Mouse (Mus musculus) c-Kit-positive CD71-positive TER-119-positive erythroid progenitor cells, embryonic 14.5 days (primary cell): Measurements from ENCODE around the gene Sash1.

Experiments
- DNase-seq: peaks from one replicate; pipeline ENCODE4 v3.0.0-alpha.2; 2013; ENCODE audit warnings: low spot score

Sash1 gene

DNA sequence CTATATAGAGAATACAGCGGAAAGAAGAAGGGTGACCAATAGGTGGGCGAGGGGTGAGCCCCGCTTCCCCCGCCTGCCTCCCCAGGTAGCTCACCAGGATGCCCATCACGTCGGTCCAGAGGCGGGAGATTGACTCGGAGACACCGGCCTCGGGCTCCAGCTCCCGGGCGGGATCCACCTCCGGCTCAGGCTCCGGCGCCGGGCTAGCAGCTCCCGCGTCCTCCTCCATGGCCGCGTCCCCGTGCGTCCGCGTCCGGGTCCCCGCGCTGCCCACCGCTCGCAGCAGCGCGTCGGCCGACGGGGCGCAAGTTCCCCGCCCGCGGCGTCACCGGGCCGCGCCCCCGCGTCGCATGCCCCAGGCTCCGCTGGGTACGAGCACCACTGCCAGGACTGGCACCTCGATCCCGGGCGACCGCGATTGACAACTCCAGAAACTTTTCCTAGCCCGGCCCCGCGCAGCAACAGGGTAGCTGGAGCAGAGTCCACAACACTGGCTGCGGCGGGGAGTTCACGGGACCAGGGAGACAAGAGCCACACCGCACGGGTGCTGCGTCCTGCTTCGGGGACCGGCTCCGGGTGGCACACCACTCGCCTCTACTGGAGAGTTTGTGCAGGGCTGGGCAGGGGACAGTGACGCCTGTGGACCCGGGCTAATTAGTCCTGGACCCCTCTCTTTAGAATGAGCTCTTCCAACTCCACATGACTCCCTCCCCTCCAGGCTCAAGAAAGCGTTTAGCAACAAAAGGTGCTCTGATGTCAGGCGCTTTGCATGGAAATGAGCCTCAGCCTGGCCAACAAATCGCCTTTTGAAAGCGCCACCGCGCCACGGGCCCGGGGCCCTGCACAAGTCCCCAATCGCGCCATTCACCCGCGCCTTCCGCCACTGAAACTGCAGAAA is at the start of gene Sash1:
Gene Sash1, minus strand, starts transcription at position 441 of the 898 bp plus-strand sequence.
- DNase-seq = peak; percentile 15

GRCm38 (mm10) chr10:8935601-8936000 is 49.7 kb upstream of the Sash1 start:
- DNase-seq = no peak

DNA sequence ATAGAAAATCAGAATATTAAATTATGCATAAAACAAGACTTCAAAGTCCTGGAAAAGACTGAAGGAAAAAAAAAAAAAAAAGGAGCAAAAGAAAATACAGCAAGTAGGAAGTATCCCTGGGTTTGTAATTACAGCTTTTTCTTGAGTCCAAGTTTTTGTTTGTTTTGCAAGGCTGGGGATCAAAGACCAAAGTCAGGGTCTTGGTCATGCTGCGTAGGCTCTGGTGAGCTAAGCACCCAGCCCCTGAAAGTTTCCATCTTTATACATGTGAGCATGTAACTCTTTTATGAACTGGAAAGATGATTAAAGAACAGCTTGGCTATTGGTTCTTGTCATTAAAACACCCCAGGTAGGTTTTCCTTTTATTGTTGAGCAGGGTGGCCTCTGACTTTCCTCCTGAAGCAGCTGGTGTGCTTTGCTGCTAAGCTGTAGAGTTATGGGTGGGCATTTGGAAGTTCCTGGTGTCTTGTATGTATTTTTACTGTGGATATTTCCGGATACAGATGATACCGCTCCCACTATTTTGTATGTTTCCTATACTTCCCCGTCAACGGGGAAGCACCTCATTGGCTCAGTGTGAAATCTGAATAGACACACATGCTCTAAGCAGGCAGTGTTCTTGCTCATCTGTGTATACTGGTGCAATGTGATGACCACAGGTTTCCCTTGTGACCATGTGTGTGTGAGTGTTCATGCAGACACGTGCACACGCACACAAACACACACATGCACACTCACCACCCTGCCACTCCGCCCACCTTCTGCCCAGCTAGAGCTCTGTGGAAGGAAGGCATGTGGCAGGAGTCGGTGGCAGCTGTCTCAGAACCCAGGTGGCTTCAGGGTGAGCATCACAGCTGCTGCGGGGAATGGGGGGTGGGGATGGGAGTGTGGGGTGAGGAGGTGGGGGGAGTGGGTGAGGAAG is 47.8 kb upstream of the Sash1 start:
- no peak for DNase-seq

- no peak for DNase-seq
Observed at GRCm38 (mm10) chr10:8931548-8932240, 45.8 kb upstream of the Sash1 start.

- DNase-seq = no peak
Observed at GRCm38 (mm10) chr10:8930672-8931071, 44.8 kb upstream of the Sash1 start.

- no peak for DNase-seq
Observed at GRCm38 (mm10) chr10:8928775-8929647, 43.1 kb upstream of the Sash1 start.

DNA sequence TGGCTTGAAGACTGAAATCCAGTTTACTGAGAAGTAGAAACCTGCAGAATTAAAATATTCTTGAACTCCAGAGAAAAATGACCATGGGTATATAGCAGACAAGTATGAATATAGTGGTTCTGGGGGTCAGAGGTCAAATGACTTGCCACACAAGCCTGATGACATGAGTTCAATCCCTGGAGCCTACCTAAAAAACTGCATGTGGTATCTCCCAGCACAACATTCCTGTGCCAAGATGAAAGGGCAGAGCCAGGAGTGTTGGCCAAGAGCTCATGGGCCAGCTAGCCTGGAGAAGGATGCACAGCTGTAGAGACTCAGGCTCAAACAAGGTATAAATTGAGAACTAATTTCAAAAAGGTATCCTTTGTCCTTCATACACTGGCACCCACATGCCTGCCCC is 42.4 kb upstream of the Sash1 start:
- no peak for DNase-seq

DNA sequence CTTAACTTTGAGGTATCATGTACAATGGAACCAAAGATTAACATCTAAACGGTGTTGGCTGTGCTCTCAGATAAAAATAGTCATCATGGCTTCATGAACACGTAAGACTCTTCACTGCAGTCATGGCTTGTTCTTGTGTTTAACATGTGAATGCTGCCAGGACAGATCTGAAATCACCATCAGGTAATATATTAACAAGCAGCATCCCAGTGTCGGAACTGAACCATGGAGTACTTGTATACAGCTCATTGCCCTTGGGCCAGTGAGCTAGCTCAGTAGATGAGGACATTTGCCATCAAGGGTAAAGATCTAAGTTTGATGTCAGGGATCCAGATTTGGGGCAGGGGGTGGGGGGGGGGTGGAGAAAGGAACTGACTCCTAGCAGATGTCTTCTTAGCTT is 41.0 kb upstream of the Sash1 start:
- no peak for DNase-seq

DNA sequence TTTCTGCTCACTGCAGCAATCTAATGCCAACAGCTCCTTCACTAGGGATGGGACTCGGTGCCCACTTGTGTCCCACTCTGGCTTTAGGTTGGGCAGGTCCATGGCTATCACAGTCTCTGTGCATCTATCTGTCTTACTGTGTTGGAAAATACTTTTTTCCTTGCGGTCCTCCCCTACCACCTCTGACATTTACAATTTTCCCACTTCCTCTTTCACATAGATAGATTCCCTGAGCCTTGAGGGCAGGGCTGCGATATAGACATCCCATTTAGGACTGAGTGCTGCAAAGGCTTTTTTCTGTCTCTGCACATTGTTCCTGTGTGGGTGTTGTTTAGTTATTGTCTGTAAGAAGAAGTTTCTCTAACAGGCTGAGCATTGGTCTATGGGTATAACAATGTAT is 40.4 kb upstream of the Sash1 start:
- no peak for DNase-seq

DNA sequence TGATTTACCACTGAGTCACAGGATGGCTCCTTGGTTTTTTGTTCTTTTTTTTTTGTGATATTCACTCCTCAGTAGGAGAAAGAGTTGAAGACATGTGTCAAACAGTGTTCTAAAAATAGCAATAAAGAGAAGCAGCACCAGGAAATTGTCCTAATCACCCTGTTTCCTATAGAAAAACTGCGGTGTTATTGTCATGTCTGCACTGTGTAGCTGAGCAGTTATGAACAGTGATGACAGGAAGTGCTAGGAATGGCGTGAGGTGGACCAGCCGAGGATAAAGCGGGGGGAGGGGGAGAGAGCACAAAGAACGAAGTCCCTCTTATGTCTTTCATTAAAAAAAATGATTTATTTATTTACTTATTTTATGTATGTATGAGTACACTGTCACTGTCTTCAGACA is 39.4 kb upstream of the Sash1 start:
- no peak for DNase-seq

DNA sequence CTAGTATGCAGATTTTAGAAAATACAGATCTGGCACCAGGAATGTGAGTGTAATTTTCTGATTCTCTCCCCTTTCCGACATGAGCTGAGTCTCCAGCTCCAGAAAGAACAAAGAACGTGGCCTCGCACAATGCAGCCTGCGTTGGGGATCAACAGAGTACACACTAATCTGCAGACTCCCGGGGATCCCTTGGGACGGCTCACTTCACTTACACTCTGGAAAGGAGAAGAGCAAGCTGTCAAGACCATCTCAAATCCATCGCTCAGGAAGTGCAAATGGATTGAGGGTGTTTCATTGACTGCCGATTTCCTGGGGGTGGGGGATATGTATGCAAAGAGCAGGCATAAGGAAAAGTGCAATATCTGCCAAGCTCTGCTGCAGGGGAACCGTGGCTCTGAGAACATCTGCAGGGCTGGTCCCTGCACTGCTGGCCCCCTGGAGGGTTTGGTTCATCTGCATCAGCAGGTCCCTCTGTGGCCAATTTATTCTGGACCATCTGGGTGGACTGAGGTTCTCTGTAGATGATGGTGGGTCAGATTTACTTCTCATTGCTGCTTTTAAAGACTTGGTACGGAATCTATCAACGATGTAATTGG is 35.3 kb upstream of the Sash1 start:
- DNase-seq = no peak

- no peak for DNase-seq
Observed at GRCm38 (mm10) chr10:8917798-8918197, 31.9 kb upstream of the Sash1 start.

GRCm38 (mm10) chr10:8917350-8917749 is 31.5 kb upstream of the Sash1 start:
- DNase-seq = no peak

GRCm38 (mm10) chr10:8915755-8916154 is 29.9 kb upstream of the Sash1 start:
- DNase-seq = no peak

- DNase-seq = no peak
Observed at GRCm38 (mm10) chr10:8913904-8914303, 28.0 kb upstream of the Sash1 start.

DNA sequence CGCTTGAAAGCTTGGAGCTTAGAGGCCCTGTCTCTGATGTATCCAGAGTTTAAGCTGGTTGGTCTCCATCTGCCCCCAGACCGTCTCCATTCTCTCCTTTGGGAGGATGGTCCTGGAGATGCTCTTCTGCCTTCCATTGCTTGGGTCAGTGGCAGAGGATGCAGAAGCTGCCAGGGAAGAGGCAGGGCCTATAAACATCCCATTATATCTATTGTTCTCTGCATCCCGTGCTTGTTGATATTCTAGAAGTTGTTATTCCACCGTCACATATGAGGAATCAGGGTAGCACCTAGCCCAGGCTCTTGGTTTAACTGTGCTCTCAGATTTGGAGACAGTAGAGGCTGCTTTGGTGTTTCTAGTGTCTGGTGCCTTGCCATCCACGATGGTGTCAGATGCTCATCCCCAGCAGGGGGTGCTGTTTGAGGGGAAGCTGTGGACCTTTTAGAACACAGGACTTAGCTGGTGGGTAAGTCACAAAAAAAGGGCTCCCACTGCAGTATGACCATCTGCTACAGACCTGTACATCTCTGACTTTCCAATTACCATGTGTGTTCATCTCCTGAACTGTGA is 26.9 kb upstream of the Sash1 start:
- no peak for DNase-seq

DNA sequence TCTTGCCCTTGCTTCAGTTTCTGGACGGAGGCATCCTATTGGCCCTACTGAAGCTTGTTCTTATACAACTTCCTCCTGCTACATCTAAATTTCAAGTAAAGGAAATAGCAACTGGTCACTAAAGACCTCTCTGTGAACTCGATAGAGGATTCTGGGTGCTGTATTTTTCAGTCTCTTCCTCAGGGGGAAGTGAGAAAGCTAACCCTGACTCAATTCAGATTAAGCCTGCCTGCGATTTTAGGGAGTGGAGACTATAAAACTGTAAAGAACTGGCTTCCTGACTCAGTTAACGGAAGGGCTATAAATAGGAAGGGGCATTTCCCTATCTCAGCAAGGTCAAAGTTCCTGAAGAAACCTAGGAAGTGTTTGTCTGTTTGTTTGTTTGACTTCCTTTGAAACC is 26.3 kb upstream of the Sash1 start:
- DNase-seq = no peak

- DNase-seq = no peak
Observed at GRCm38 (mm10) chr10:8910237-8910990, 24.5 kb upstream of the Sash1 start.

DNA sequence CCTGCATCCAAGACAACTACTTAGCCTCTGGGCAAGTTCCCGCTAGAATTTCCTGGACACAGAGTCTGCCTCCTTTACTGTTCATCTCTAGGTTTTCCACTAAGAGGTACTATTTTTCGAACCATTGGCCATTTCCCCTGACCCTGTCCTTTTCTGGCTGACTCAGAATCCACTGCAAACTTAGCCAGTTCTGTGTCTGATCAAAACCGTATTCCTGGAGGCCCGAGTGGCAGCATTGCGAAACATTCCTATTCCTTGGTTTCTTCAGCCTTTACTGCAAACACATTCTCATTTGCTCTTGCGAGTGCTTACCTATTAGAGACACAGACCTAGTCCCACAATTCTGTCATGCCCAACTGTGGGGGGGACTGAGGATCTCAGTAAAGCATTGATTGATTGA is 17.2 kb upstream of the Sash1 start:
- no peak for DNase-seq

GRCm38 (mm10) chr10:8902412-8902811 is 16.5 kb upstream of the Sash1 start:
- no peak for DNase-seq
